Comparison of ENCODE assay signal across 25 mouse cellular contexts in the genomic region with DNA sequence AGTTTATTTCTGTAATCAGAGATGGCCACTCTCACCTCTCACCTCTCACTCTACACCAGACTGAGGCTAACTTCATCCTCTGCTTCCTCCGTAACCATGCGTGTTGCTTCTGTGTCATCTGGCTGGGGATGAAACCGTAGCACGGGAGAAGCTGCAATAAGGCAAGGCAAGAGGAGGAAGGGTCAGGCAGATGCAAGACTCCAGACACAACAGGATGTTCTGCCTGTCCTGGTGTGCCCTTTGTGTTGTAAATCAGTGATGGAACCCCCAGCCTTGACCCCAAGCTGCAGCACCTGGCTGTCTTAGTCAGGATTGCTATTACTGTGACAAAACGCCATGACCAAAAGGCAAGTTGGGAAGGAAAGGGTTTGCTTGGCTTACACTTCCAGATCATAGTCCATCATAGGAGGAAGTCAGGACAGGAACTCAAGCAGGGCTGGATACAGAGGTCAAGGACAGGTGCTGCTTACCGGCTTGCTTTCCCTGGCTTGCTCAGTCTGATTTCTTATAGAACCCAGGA. TPM values are rescaled to one million over a fixed set of nuclear protein-coding genes. Genes with fewer than 3 reads are reported as not detected.
"Had no signal": no experiment of that assay in that cellular context is flagged by ENCODE, and none has a peak within 500 bp of the region (broad histone marks: within the 10 kb centered on the region; RNA-seq: fewer than 3 reads in every experiment).

No protein-coding gene starts in this region.

- H3K27me3 ChIP-seq: hindbrain, embryonic 13.5 days; hindbrain, embryonic 15.5 days; liver, embryonic 13.5 days; liver, embryonic 15.5 days had no signal

- H3K27ac ChIP-seq: gastrocnemius, adult 2 months; heart, adult 2 months; heart, embryonic 13.5 days; heart, embryonic 15.5 days; hindbrain, embryonic 13.5 days; hindbrain, embryonic 15.5 days; hindbrain, postnatal 0 days; layer of hippocampus, adult 2 months; left cerebral cortex, adult 2 months; limb, embryonic 10.5 days; limb, embryonic 12.5 days; liver, embryonic 13.5 days; liver, embryonic 15.5 days had no signal

- H3K4me1 ChIP-seq: heart, embryonic 13.5 days; heart, embryonic 15.5 days; hindbrain, embryonic 13.5 days; hindbrain, embryonic 15.5 days; limb, embryonic 12.5 days; liver, embryonic 13.5 days; liver, embryonic 15.5 days had no signal

- H3K36me3 ChIP-seq: heart, embryonic 13.5 days; heart, embryonic 15.5 days; hindbrain, embryonic 13.5 days; hindbrain, embryonic 15.5 days; limb, embryonic 10.5 days; limb, embryonic 12.5 days; liver, embryonic 13.5 days; liver, embryonic 15.5 days had no signal

- DNase-seq: gastrocnemius, adult 2 months; gastrocnemius, postnatal 10 days; gastrocnemius, postnatal 25 days; heart, adult 2 months; heart, postnatal 14 days; heart, postnatal 36 days; kidney, adult 11 months; kidney, adult 2 months; kidney, postnatal 10 days; kidney, postnatal 25 days; kidney, postnatal 4 days; liver; liver, embryonic 13.5 days had no signal

- H3K9ac ChIP-seq: heart, embryonic 13.5 days; heart, embryonic 15.5 days; hindbrain, embryonic 13.5 days; hindbrain, embryonic 15.5 days; limb, embryonic 12.5 days; liver, embryonic 13.5 days; liver, embryonic 15.5 days had no signal

- H3K9me3 ChIP-seq: heart, embryonic 13.5 days; heart, embryonic 15.5 days; hindbrain, embryonic 13.5 days; hindbrain, embryonic 15.5 days; limb, embryonic 10.5 days; limb, embryonic 12.5 days; liver, embryonic 13.5 days; liver, embryonic 15.5 days had no signal

- H3K4me3 ChIP-seq: gastrocnemius, adult 2 months; heart, adult 2 months; heart, embryonic 13.5 days; heart, embryonic 15.5 days; hindbrain, embryonic 13.5 days; hindbrain, embryonic 15.5 days; layer of hippocampus, adult 2 months; left cerebral cortex, adult 2 months; limb, embryonic 10.5 days; limb, embryonic 12.5 days; liver, embryonic 13.5 days; liver, embryonic 15.5 days had no signal

RNA-seq across cellular contexts. Expression of gene Col13a1, which starts 31.1 kb away (rescaled TPM):
- total RNA-seq: granulocyte monocyte progenitor cell, adult 5-6 weeks; hematopoietic stem cell, adult 5-6 weeks had no signal
